Mouse (Mus musculus) inflammation-experienced regulatory T-cells, adult 6 months (primary cell): ENCODE measurements around the gene Fitm2. TPM values are rescaled to one million over a fixed set of nuclear protein-coding genes. Genes with fewer than 3 reads are reported as not detected.
"Not testable (repeated sequence)": the region's sequence is repeated elsewhere in the genome, so short reads cannot be mapped to it uniquely, and the experiment has no call there.

Experiments
- ATAC-seq: one replicate; pipeline ENCODE4 v1.8.0; 2017
- polyA plus RNA-seq, 3 experiments: library from polyadenylated mRNA; unstranded; fragments of 100-300 nt; shearing (Covaris generic); gene quantifications; one replicate each; pipeline ENCODE4 v1.2.1; 2017

Fitm2 gene
- polyA plus RNA-seq, 3 experiments from 2014 or later = 1.3 to 3.0 (median 2.2) TPM

- no peak for ATAC-seq
Measured at GRCm38 (mm10) chr2:163462801-163463200, 9.6 kb downstream of the Fitm2 start.

GRCm38 (mm10) chr2:163462386-163462785 is 10.0 kb downstream of the Fitm2 start:
- ATAC-seq = no peak

GRCm38 (mm10) chr2:163461307-163461706 is 11.1 kb downstream of the Fitm2 start:
- not testable (repeated sequence) for ATAC-seq

- ATAC-seq = no peak
Measured at GRCm38 (mm10) chr2:163460622-163461021, 11.8 kb downstream of the Fitm2 start.

- no peak for ATAC-seq
Measured at GRCm38 (mm10) chr2:163459380-163459779, 13.0 kb downstream of the Fitm2 start.

GRCm38 (mm10) chr2:163458539-163459265 is 13.7 kb downstream of the Fitm2 start:
- no peak for ATAC-seq

- ATAC-seq = no peak
Measured at GRCm38 (mm10) chr2:163453378-163453777, 19.1 kb downstream of the Fitm2 start.

- no peak for ATAC-seq
Measured at GRCm38 (mm10) chr2:163452738-163453137, 19.7 kb downstream of the Fitm2 start.

- no peak for ATAC-seq
Measured at GRCm38 (mm10) chr2:163450668-163451295, 21.6 kb downstream of the Fitm2 start.

- no peak for ATAC-seq
Measured at GRCm38 (mm10) chr2:163449276-163449675, 23.2 kb downstream of the Fitm2 start.

GRCm38 (mm10) chr2:163447375-163447774 is 25.1 kb downstream of the Fitm2 start:
- ATAC-seq = no peak

- ATAC-seq = no peak
Measured at GRCm38 (mm10) chr2:163444017-163444416, 28.4 kb downstream of the Fitm2 start.

- ATAC-seq = no peak
Measured at GRCm38 (mm10) chr2:163443543-163443942, 28.9 kb downstream of the Fitm2 start.

GRCm38 (mm10) chr2:163439488-163439887 is 32.9 kb downstream of the Fitm2 start:
- no peak for ATAC-seq

GRCm38 (mm10) chr2:163438619-163439451 is 33.6 kb downstream of the Fitm2 start:
- ATAC-seq = no peak

GRCm38 (mm10) chr2:163438246-163438618 is 34.2 kb downstream of the Fitm2 start, which contains the start of gene Gdap1l1:
Gene Gdap1l1, plus strand, starts transcription at chr2:163438476.
- no peak for ATAC-seq

- no peak for ATAC-seq
Measured at GRCm38 (mm10) chr2:163437800-163438199, 34.6 kb downstream of the Fitm2 start.

- no peak for ATAC-seq
Measured at GRCm38 (mm10) chr2:163433971-163434370, 38.5 kb downstream of the Fitm2 start.

- no peak for ATAC-seq
Measured at GRCm38 (mm10) chr2:163431289-163431688, 41.1 kb downstream of the Fitm2 start.

GRCm38 (mm10) chr2:163428346-163429011 is 44.0 kb downstream of the Fitm2 start:
- no peak for ATAC-seq

GRCm38 (mm10) chr2:163424597-163424996 is 47.8 kb downstream of the Fitm2 start, which contains the start of gene Oser1:
Gene Oser1, minus strand, starts transcription at chr2:163424697.
- no peak for ATAC-seq

GRCm38 (mm10) chr2:163422895-163423660 is 49.4 kb downstream of the Fitm2 start:
- no peak for ATAC-seq
